Mouse (Mus musculus) mouse trophoblast stem cell (cell line): ENCODE data around the gene Xdh.

ENCODE experiments used
- in situ Hi-C, 2 experiments: fragments of 300-500 bp; cut with MseI, MboI; formaldehyde crosslinking; loops; 2 replicates in 1 of 2; 3 replicates in 1 of 2; pipeline ENCODE4 v1.15.1; 2025

The Xdh gene

DNA sequence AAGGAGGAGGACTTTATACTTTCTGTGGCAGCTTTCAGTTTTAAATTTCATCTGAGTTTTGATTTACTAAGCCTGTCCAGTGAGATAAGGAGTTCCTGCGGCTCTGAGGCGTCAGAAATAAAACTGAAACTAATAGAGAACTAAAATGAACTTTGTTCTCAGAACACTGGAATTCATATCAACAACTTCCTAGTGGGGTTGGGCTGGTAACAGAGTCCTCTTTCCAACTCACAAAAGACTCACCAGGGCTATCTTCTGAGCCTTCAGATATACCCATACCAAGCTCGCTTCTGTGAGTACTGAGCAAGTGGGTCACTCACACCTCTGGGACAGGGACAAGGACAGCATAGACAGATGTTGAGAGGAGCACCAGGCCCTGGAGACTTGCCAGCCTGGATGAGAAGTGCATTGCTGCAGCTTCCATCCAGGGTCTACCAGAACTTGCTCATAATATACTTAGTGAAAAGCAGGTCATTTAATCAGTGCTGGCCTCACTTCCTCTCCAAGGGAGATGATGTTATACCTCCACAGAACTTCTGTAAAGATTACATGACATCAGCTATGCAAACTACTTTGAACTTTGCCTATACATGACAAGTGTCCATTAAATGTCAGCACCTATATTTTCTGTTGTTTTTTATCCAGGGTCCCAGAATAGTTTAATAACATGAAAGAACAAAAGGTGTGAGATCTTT, 7.6 kb downstream of the Xdh start:
- in situ Hi-C loops, result no loop called here

DNA sequence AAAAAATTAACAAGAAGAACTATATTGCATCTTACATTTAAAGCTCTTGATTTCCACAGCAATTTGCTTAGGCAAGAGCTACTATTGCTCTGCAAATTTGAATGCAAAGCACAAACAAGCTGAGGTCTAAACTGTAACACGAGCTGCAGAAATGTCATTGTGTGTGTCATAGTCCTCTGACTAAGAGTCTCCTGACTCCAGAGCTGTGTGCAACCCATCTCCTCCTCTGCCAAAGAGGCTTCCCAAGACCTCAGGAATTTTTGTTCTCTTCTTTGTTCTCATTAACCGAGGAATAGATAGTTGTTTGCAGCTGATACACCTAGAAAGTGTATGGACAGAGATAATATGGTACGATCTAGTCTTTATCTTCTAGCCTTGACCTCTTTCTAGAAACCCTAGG, 8.2 kb downstream of the Xdh start:
- in situ Hi-C loops, result no loop called here

DNA sequence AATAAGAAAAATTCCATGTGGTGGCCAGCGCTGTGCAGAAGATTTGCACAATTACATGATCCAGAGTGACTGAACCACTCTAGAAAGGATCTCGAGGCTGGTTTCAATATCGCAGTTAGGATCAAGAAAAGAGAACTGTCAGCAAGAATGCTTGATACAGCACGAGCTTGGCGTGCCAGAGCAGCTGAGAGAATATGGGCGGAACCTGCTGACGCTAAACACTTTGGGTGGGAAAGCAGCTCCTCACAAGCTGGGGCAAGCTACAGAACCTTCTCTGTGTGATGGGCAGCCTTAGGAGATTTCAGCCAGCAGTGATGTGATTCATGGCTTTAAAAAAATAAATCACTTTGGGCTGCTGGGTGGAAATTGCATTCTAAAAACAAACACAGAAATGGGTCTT, 12.9 kb downstream of the Xdh start:
- in situ Hi-C loops, result no loop called here

GRCm38 (mm10) chr17:73935163-73935562, 14.8 kb downstream of the Xdh start:
- in situ Hi-C loops, result no loop called here

DNA sequence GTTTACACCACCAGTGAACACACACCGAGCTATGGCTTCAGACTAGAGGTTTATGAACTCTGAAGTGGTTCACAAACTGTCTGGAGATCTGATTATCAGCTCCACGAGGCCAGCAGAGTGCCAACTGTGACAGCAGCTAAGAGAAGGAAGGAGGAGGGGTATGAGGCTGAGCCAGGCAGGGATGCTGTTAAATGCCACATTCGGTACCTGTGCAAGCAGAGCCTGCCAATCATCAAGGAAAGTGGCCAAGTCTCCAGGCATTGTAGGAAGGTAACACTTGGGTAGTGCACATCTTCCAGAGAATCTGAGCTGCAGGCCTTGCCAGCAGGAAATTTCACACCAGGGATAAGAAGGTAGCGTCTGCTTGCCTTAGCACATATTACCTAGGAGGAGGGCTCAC, 15.7 kb downstream of the Xdh start:
- in situ Hi-C loops, result no loop called here

- in situ Hi-C loops, result no loop called here
These were observed 16.4 kb downstream of the Xdh start for GRCm38 (mm10) chr17:73933616-73934015.

DNA sequence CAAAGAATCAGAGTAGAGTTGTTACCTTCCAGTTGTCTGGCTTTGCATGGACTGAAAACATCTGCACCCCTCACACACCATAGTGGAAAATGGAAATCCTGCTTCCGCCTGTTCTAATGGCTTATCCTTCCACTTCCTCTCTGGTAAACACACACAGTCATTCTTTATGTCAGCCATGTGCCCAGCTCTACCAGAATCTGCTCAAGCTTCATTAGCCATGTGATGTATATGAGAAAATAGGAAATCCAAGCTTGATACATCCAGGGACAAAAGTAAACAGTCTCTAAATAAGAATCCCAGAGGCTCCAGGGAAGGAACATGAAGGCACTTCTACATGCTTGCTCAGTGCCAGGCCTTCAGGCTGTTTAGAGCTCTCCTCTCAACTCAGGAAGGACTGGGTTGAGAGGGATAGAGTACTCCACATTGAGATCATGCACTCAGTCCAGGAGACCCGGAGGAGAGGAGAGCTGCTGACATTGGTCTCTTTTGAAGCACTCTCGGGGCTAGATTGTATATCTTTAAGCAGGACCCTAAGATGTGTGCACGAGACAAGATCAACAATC, 17.4 kb downstream of the Xdh start:
- in situ Hi-C loops, result no loop called here

- in situ Hi-C loops, result no loop called here
These were observed 30.5 kb downstream of the Xdh start for GRCm38 (mm10) chr17:73919520-73919919.

- in situ Hi-C loops, result no loop called here
These were observed 31.0 kb downstream of the Xdh start for GRCm38 (mm10) chr17:73918944-73919381.

- in situ Hi-C loops, result no loop called here
These were observed 31.9 kb downstream of the Xdh start for GRCm38 (mm10) chr17:73918138-73918537.

DNA sequence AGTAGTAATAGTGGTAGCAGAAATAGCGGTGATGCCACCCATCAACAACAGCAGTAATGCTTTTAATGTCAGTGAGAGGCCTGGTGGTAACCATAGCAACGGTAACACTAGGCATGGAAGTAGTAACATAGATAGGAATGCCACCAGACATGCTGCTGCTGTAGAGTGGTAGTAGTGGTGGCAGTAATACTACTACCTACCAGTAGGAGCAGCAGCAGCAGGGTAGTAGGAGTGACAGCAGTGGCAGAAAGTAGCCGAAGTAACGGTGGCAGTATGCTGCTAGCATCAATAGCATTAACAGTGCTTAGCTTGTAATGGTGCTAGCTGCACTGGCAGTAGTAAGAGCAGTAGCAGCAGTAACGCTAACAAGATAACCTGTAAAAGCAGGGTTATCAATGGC, 32.3 kb downstream of the Xdh start:
- in situ Hi-C loops, result no loop called here

DNA sequence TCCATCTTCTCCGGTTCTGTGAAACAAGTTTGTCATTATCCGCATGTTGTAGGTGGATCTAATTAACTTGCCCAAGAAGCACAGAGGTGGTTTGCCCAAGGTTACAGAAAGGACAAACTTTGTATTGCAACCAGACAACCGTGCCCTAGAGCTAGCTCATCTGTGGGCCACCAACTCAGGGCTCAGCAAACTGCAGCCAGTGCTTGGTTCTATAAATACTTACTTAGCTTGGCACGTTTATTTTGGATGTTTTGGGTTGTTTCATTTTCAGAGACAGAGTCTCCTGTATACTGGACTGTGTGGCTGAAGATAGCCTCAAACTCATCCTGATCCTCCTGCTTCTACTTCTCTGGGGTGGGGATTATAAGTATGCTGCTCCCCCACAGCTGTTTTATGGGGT, 35.3 kb downstream of the Xdh start:
- in situ Hi-C loops, result no loop called here

- in situ Hi-C loops, result no loop called here
These were observed 43.9 kb downstream of the Xdh start for GRCm38 (mm10) chr17:73906076-73906475.

DNA sequence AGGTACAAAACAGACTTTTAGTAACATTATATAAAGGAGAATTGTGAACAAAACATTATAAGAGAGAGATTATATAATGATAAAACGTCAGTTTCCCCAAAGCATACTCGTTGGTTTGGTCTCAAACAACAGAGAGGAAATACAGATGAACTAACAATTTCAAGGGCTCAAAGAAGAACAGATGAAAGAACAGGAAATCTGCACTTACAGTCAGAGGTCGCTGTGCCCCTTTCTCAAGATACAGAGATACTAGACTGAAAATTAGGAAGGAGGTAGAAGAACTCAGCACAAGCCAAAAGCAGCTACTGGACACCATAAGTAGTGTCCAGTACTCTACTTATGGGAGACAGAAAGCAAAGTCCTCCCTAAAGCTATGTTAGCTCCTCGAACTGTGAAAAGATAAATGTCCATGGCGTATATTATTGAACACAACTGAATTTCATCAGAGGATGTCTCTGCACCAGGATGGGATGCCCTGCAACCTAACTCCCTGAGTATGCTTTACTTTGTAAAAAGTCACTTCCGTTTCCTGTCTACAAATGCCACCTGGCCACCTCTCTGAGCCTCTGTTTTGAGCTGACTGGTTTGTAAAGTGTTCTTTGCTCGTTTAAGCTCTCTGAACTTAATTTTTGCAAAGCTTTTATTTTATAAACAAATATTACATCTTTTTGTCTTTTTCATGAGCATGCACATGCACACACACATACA, 44.8 kb downstream of the Xdh start:
- in situ Hi-C loops, result no loop called here

- in situ Hi-C loops, result no loop called here
These were observed 46.9 kb downstream of the Xdh start for GRCm38 (mm10) chr17:73903121-73903520.

DNA sequence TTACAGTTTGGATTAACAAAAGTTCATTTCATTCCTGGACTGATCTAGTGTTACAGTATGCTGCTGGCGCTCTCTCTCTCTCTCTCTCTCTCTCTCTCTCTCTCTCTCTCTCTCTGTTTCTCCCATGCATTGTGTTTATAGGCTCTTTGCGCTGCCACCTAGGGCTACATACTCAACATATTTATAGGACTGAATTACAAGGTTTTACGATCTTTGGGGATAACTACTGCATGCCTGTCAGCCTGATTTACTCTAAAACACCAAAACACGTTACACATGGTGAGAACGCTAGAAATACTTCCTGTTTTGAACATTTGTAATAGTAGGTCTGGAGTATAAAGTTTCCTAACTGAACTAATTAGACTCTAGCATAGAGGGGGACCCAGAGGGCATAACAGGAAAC, 47.8 kb downstream of the Xdh start:
- in situ Hi-C loops, result no loop called here

DNA sequence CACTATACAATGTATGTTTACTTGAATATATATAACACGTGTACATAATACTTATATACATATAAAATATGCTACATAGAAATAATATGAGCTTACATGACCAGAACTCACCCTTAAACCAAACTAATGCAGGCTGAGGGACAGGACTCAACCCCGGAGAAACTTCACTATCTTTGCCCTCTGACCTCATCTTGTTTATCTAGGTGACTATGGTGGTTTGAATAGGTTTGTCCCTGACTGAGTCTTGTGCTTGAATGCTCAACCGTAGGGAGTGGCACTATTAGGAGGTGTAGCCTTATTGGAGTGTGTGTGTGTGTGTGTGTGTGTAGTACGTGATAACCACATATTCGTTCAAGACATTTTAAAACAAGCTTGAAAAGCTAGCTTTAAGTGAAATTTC, 55.6 kb downstream of the Xdh start:
- in situ Hi-C loops, result no loop called here

DNA sequence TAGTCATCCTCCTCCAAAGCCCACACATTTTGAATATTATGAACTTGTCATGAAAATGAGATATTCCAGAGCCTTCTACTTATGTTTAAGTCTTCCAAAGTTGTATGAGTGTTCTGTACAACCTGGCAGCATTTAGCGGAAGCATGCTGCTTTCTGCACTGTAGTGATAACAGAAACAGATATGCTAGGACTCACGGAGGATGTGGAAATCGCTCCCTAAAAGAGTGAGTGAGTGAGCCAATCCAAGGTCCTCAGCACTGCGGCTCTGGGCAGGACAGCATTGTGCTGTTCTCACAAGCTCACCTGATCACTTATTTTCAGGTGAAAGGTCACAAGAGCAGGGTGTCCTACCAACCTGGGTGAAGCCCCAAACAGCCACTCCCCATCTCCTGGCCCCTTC, 56.2 kb downstream of the Xdh start:
- in situ Hi-C loops, result no loop called here

DNA sequence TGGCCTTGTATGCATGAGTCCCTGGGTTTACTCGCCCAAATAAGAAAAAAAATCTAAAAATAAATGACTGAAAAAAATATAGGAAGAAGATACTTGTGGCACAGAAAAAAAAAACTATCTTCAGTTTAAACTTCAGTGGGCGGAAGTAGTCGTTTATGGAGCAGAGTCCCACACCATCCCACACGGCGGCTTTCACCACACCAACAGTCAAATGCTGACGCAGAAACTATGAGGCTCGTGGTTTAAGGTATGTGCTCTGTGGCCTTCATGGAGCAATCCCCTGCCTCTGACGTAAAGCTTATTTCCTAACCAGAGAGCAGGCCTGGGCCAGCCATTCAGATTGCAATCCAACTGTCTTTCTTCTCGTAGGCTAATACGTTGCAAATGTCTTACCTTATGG, 56.8 kb downstream of the Xdh start:
- in situ Hi-C loops, result no loop called here

DNA sequence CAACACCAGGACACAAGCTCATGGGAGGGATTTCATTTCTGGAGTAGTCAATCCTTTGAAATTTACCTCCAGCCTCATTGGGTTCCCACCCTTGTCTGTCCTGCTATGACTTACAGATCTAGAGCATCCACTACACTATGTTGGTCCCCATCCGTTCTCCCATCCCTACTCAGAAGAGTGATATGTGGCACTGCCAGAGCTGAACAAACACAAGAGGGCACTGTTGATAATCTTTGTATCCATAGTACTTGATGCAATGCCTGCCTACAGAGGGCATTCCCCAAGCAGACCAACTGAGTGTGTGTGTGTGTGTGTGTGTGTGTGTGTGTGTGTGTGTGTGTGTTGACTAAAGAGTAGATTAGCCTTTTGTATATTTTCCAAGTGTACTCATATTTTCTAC, 58.4 kb downstream of the Xdh start:
- in situ Hi-C loops, result no loop called here

GRCm38 (mm10) chr17:73886071-73886785, 63.8 kb downstream of the Xdh start:
- in situ Hi-C loops, result loop anchor here in 1 of 2 experiments (10.0 kb wide), 1 partner anchor 141 kb away; no protein-coding TSS in a partner anchor

GRCm38 (mm10) chr17:73883332-73883731, 66.7 kb downstream of the Xdh start:
- in situ Hi-C loops, result loop anchor here (5.0 to 10.0 kb wide), 4 partner anchors 76 to 581 kb away; partner anchors contain the start of gene Ehd3 (in 1 of the 2)
